Mouse (Mus musculus): ENCODE results near the gene Clpp. TPM values are rescaled to one million over a fixed set of nuclear protein-coding genes. Genes with fewer than 3 reads are reported as not detected.

Clpp gene
- total and polyA plus RNA-seq, 3 experiments, result 72.1 to 155 (median 84.9) TPM

DNA sequence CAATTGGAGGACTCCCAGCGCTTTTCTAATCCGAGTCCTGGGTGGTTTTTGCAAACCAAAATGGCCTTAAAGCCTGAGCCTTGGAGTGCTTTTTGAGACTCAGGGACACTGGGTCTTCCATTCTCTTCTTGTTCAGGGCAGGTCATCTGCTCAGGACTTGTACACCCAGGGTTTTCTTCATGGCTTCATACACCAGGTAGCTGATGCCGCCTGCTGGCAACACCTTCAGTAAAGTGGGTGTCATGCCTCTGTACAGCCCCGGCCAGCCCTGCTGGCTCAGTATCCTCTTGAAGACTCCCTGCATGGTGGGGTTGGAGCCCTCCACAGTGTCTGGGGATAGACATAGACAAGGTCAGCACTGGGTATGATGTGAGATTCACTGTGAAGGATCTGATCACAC, 42.7 kb downstream of the Clpp start:
- H3K36me3 ChIP-seq (ENCODE audit: control insufficient read depth, insufficient read depth, low read length), result no peaks in the 10 kb centered on the region
- H3K4me3 ChIP-seq, result no peak overlapping the region
- H3K4me1 ChIP-seq (ENCODE audit: control insufficient read depth, insufficient read depth, low read length), result peaks cover 4% of the 10 kb centered on the region; the same call in 1 of the 2 replicates
- no peak overlapping the region for H3K27ac ChIP-seq
- H3K27me3 ChIP-seq (ENCODE audit: control insufficient read depth, insufficient read depth, low read length), result no peaks in the 10 kb centered on the region
- H3K79me2 ChIP-seq (replicated peaks; ENCODE audit: control insufficient read depth, insufficient read depth, low read length), result peaks cover 2% of the 10 kb centered on the region
- intact Hi-C loops (cut with DNase I), result loop anchor here (2.0 kb wide), 1 partner anchor 24 kb away; no protein-coding TSS in a partner anchor
- WGBS, result 83% methylated on average over 4 of the region's 4 CpGs
- TF ChIP-seq CTCF (IDR thresholded peaks at IDR 0.05) (no peak), POLR2A (IDR thresholded peaks at IDR 0.05; ENCODE audit: insufficient read depth, low read depth, low read length) (no peak), EP300 (IDR thresholded peaks at IDR 0.05; ENCODE audit: insufficient read depth, low read depth, low read length) (no peak)
- no peak for DNase-seq
- H3K9ac ChIP-seq (ENCODE audit: low read depth, low read length), result no peak overlapping the region

DNA sequence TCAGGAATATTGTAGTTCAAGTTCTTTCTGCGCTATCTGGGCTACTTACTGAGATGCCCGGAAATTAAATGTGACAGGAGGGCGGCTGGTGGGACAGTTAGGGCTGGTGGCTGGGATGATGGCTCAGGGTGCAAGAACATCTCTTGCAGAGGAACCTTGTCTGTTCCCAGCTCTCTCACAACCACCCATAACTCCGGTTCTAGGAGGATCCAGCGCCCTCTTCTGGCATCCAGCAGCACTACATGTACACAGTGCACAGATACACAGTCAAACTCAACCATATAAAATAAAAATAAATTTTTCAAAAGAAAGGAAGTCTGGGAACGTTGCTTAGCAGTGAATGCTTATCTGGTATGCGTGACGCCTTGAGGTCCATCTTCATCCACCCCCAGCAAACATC, 48.9 kb downstream of the Clpp start:
- intact Hi-C loops (cut with DNase I), result no loop called here
- no peaks in the 10 kb centered on the region for H3K79me2 ChIP-seq (replicated peaks; ENCODE audit: control insufficient read depth, insufficient read depth, low read length)
- H3K27ac ChIP-seq, result no peak overlapping the region
- TF ChIP-seq POLR2A (IDR thresholded peaks at IDR 0.05; ENCODE audit: insufficient read depth, low read depth, low read length) (no peak), EP300 (IDR thresholded peaks at IDR 0.05; ENCODE audit: insufficient read depth, low read depth, low read length) (no peak), CTCF (IDR thresholded peaks at IDR 0.05) (peak; percentile 36)
- WGBS, result 39% methylated on average over 8 of the region's 8 CpGs
- no peak overlapping the region for H3K9ac ChIP-seq (ENCODE audit: low read depth, low read length)
- H3K4me3 ChIP-seq, result no peak overlapping the region
- H3K4me1 ChIP-seq (ENCODE audit: control insufficient read depth, insufficient read depth, low read length), result no peaks in the 10 kb centered on the region
- DNase-seq, result no peak
- no peaks in the 10 kb centered on the region for H3K36me3 ChIP-seq (ENCODE audit: control insufficient read depth, insufficient read depth, low read length)
- peaks cover 1% of the 10 kb centered on the region; the same call in 1 of the 2 replicates for H3K27me3 ChIP-seq (ENCODE audit: control insufficient read depth, insufficient read depth, low read length)

DNA sequence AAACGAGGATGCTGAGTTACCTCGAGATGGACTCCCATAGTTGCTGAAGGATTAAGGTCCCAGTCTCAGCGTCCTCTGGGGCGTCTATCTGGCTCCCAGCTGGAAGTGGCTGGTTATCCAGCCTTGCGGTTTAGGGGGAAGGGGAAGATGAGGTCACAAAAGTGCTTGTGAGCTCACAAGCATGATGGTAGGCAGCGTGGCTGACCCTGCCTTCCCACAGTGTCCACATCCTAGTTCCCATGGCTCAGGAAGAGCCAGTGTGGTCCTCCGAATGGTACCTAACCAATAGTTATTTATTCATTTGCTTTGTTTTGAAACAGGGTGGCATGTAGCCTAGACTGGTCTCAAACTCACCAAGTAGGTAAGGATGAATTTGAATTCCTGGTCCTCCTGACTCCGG, 51.4 kb downstream of the Clpp start, which contains the start of gene Slc25a41:
Slc25a41 (minus strand) TSS at position 101 of the 400 bp plus-strand sequence.
- H3K36me3 ChIP-seq (ENCODE audit: control insufficient read depth, insufficient read depth, low read length), result no peaks in the 10 kb centered on the region
- intact Hi-C loops (cut with DNase I), result no loop called here
- no peaks in the 10 kb centered on the region for H3K79me2 ChIP-seq (replicated peaks; ENCODE audit: control insufficient read depth, insufficient read depth, low read length)
- H3K4me3 ChIP-seq, result no peak within 1 kb of the TSS
- no peak within 1 kb of the TSS for H3K27ac ChIP-seq
- DNase-seq, result no peak
- H3K27me3 ChIP-seq (ENCODE audit: control insufficient read depth, insufficient read depth, low read length), result peaks cover 1% of the 10 kb centered on the region; the same call in 1 of the 2 replicates
- no peak within 1 kb of the TSS for H3K9ac ChIP-seq (ENCODE audit: low read depth, low read length)
- TF ChIP-seq POLR2A (IDR thresholded peaks at IDR 0.05; ENCODE audit: insufficient read depth, low read depth, low read length) (no peak), CTCF (IDR thresholded peaks at IDR 0.05) (no peak), EP300 (IDR thresholded peaks at IDR 0.05; ENCODE audit: insufficient read depth, low read depth, low read length) (no peak)
- WGBS, result 68% methylated on average over 8 of the region's 8 CpGs
- no peaks in the 10 kb centered on the region for H3K4me1 ChIP-seq (ENCODE audit: control insufficient read depth, insufficient read depth, low read length)

Other genes with a start within 250 kb of the Clpp start
- 10 to 100 TPM; 24.4 to 26.8 TPM for gene Nrtn, start 232.8 kb upstream of the Clpp start, total RNA-seq (2021)
- 26.2 and 49.3 TPM in 2 replicates for gene Nrtn, start 232.8 kb upstream of the Clpp start, polyA plus RNA-seq (2012; rRNA removed)
- 10 to 100 TPM; 17.7 to 19.4 TPM for gene Dus3l, start 225.5 kb upstream of the Clpp start, total RNA-seq (2021)
- gene Dus3l, start 225.5 kb upstream of the Clpp start, polyA plus RNA-seq (2012; rRNA removed), result 36.2 and 38.7 TPM in 2 replicates
- under 1 TPM; 0.11 to 0.29 TPM for gene Prr22, start 220.1 kb upstream of the Clpp start, total RNA-seq (2021)
- 1.2 and 2.0 TPM in 2 replicates for gene Prr22, start 220.1 kb upstream of the Clpp start, polyA plus RNA-seq (2012; rRNA removed)
- 1 to 10 TPM; 2.8 to 3.0 TPM for gene Rfx2, start 159.3 kb upstream of the Clpp start, total RNA-seq (2021)
- gene Rfx2, start 159.3 kb upstream of the Clpp start, polyA plus RNA-seq (2012; rRNA removed), result 5.1 and 6.0 TPM in 2 replicates
- not detected for gene Acsbg2, start 115.9 kb upstream of the Clpp start, total RNA-seq (2021)
- gene Acsbg2, start 115.9 kb upstream of the Clpp start, polyA plus RNA-seq (2012; rRNA removed), result 0.04 and 0.09 TPM in 2 replicates
- gene 1700061G19Rik, start 114.8 kb upstream of the Clpp start, total RNA-seq (2021), result not detected
- 0.04 TPM in 1 of 2 replicates, not detected in the other for gene 1700061G19Rik, start 114.8 kb upstream of the Clpp start, polyA plus RNA-seq (2012; rRNA removed)
- gene Mllt1, start 54.9 kb upstream of the Clpp start, total RNA-seq (2021), result 10 to 100 TPM; 25.3 to 27.2 TPM
- 27.2 and 31.4 TPM in 2 replicates for gene Mllt1, start 54.9 kb upstream of the Clpp start, polyA plus RNA-seq (2012; rRNA removed)
- gene Acer1, start 8.2 kb upstream of the Clpp start, total RNA-seq (2021), result not detected
- gene Acer1, start 8.2 kb upstream of the Clpp start, polyA plus RNA-seq (2012; rRNA removed), result not detected in 2 replicates
- 10 to 100 TPM; 65.3 to 72.8 TPM for gene Alkbh7, start 7.0 kb downstream of the Clpp start, total RNA-seq (2021)
- gene Alkbh7, start 7.0 kb downstream of the Clpp start, polyA plus RNA-seq (2012; rRNA removed), result 74.5 and 90.8 TPM in 2 replicates
- gene Pspn, start 9.7 kb downstream of the Clpp start, total RNA-seq (2021), result not detected
- gene Pspn, start 9.7 kb downstream of the Clpp start, polyA plus RNA-seq (2012; rRNA removed), result not detected in 2 replicates
- 10 to 100 TPM; 20.7 TPM for gene Gtf2f1, start 21.0 kb downstream of the Clpp start, total RNA-seq (2021)
- gene Gtf2f1, start 21.0 kb downstream of the Clpp start, polyA plus RNA-seq (2012; rRNA removed), result 12.3 and 14.3 TPM in 2 replicates
- under 1 TPM in 1 of 2 experiments, not detected in 1; 0.18 TPM for gene Gm17949, start 21.2 kb downstream of the Clpp start, total RNA-seq (2021)
- gene Gm17949, start 21.2 kb downstream of the Clpp start, polyA plus RNA-seq (2012; rRNA removed), result not detected in 2 replicates
- 10 to 100 TPM; 42.6 to 44.5 TPM for gene Khsrp, start 41.2 kb downstream of the Clpp start, total RNA-seq (2021)
- gene Khsrp, start 41.2 kb downstream of the Clpp start, polyA plus RNA-seq (2012; rRNA removed), result 35.7 and 36.5 TPM in 2 replicates
- gene Slc25a41, start 51.3 kb downstream of the Clpp start, total RNA-seq (2021), result not detected
- gene Slc25a41, start 51.3 kb downstream of the Clpp start, polyA plus RNA-seq (2012; rRNA removed), result 0.18 TPM in 1 of 2 replicates, not detected in the other
- gene Crb3, start 68.8 kb downstream of the Clpp start, total RNA-seq (2021), result not detected
- gene Crb3, start 68.8 kb downstream of the Clpp start, polyA plus RNA-seq (2012; rRNA removed), result 0.26 and 1.2 TPM in 2 replicates
- 10 to 100 TPM; 63.5 to 70.9 TPM for gene Slc25a23, start 69.6 kb downstream of the Clpp start, total RNA-seq (2021)
- gene Slc25a23, start 69.6 kb downstream of the Clpp start, polyA plus RNA-seq (2012; rRNA removed), result 67.5 and 72.4 TPM in 2 replicates
- 1 to 10 TPM; 1.1 to 2.0 TPM for gene Dennd1c, start 88.2 kb downstream of the Clpp start, total RNA-seq (2021)
- 5.1 and 6.0 TPM in 2 replicates for gene Dennd1c, start 88.2 kb downstream of the Clpp start, polyA plus RNA-seq (2012; rRNA removed)
- 1 to 10 TPM; 1.5 to 2.7 TPM for gene Tubb4a, start 97.5 kb downstream of the Clpp start, total RNA-seq (2021)
- gene Tubb4a, start 97.5 kb downstream of the Clpp start, polyA plus RNA-seq (2012; rRNA removed), result 4.0 and 6.1 TPM in 2 replicates
- under 1 TPM; 0.26 to 0.80 TPM for gene Tnfsf9, start 115.0 kb downstream of the Clpp start, total RNA-seq (2021)
- 0.67 and 1.2 TPM in 2 replicates for gene Tnfsf9, start 115.0 kb downstream of the Clpp start, polyA plus RNA-seq (2012; rRNA removed)
- not detected for gene Cd70, start 159.5 kb downstream of the Clpp start, total RNA-seq (2021)
- not detected in 2 replicates for gene Cd70, start 159.5 kb downstream of the Clpp start, polyA plus RNA-seq (2012; rRNA removed)
- under 1 TPM; 0.11 to 0.13 TPM for gene Tnfsf14, start 203.9 kb downstream of the Clpp start, total RNA-seq (2021)
- gene Tnfsf14, start 203.9 kb downstream of the Clpp start, polyA plus RNA-seq (2012; rRNA removed), result 0.18 TPM in 2 replicates
- 10 to 100 TPM; 91.5 to 91.6 TPM for gene C3, start 237.8 kb downstream of the Clpp start, total RNA-seq (2021)
- 119 and 160 TPM in 2 replicates for gene C3, start 237.8 kb downstream of the Clpp start, polyA plus RNA-seq (2012; rRNA removed)